Mouse (Mus musculus): ENCODE measurements at regions not wholly inside any gene's neighbourhood (a gene's known extent, or its start where the extent isn't known, plus 50 kb on each side); places are given as distances from the start of the nearest gene placed in this dataset.

DNA sequence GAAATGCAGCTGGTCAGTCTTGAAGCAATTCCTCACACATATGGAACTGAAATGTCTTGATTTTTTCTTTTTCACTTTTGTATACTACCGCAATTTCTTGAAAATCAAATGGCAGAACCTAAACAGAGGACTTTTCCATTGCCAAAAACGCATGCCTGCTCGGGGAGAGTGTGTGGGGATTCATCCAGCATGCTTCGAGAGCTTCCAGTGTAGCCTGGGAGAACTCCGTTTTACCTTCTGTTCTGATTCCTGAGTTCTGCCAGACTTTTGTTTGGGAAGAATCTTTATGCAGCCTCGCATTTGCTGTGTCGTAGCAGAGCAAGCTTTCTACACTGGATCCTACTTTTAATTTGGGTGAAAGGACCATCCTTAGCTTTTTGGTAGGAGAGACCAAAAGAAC, 461.4 kb downstream of the Lmo4 start:
- no peak for TF ChIP-seq CTCF (IDR thresholded peaks at IDR 0.05)
- no peak for DNase-seq (ENCODE audit: extremely low spot score in 1 of 2, low spot score in 2 of 2)
- no peak overlapping the region for H3K4me3 ChIP-seq
- intact Hi-C loops (cut with DNase I) = no loop called here
- 0 out of 2 replicates have a peak overlapping the region, but pooled peaks have one; percentile 0 for H3K27ac ChIP-seq

GRCm38 (mm10) chr3:143742786-143743571, 462.0 kb downstream of the Lmo4 start:
- 0 out of 2 replicates have a peak overlapping the region, but pooled peaks have one; percentile 0 for H3K27ac ChIP-seq
- intact Hi-C loops (cut with DNase I) = no loop called here

DNA sequence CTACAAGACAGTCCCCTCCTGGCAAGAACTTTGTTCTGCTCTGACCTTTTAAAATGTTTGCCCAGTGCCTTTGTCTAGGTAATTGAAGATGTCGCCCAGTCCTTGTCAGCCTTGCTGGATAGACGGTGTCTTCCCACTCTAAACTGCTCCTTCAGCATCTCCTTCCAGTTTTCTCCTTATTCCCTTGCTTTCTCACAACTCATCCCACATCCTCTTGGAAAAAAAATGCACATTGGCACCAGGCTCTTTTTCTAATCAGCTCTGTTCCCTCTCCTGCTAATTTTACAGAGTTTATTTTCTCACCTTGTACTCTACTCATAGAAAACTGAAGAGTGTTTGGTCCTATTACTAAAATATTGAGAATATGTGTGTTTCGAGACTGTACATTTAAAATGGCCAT, 466.3 kb downstream of the Lmo4 start:
- Histone ChIP-seq H3K27ac (peak overlapping the region; percentile 64), H3K4me3 (no peak overlapping the region)
- no peak for TF ChIP-seq CTCF (IDR thresholded peaks at IDR 0.05)
- intact Hi-C loops (cut with DNase I) = no loop called here
- no peak for DNase-seq (ENCODE audit: extremely low spot score in 1 of 2, low spot score in 2 of 2)

More at GRCm38 (mm10) chr3:143742786-143743571, 462.0 kb downstream of the Lmo4 start:
- no peak; the same call in 1 of the 2 replicates for TF ChIP-seq CTCF (IDR thresholded peaks at IDR 0.05)
- no peak overlapping the region for H3K4me3 ChIP-seq
- DNase-seq (ENCODE audit: extremely low spot score in 1 of 2, low spot score in 2 of 2) = no peak

DNA sequence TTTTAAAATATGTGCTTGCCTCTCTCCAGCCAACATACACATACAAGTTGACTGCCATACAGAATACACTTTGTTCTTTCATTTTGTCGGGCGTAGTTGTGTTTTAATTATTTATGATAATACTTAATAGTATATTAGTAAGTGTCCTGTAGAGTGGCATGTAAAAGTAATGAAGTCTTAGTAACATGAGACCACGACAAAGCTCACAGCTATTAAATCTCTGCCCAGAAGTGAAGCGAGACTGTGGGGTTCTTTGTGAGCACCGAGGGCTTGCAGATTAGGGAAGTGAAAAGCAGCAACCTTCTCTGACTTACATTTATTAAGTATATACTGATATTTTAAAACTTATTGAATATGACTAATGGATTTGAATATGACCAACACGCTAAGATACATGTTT, 467.2 kb downstream of the Lmo4 start:
- Histone ChIP-seq H3K27ac (peak overlapping the region; percentile 64), H3K4me3 (no peak overlapping the region)
- intact Hi-C loops (cut with DNase I) = no loop called here
- TF ChIP-seq CTCF (IDR thresholded peaks at IDR 0.05) = no peak
- no peak for DNase-seq (ENCODE audit: extremely low spot score in 1 of 2, low spot score in 2 of 2)

- Histone ChIP-seq H3K27ac (no peak overlapping the region), H3K4me3 (no peak overlapping the region)
- TF ChIP-seq CTCF (IDR thresholded peaks at IDR 0.05) = no peak
- DNase-seq (ENCODE audit: extremely low spot score in 1 of 2, low spot score in 2 of 2) = no peak
- intact Hi-C loops (cut with DNase I) = no loop called here
These were observed 468.2 kb downstream of the Lmo4 start for GRCm38 (mm10) chr3:143736651-143737398.

GRCm38 (mm10) chr3:143734791-143735190, 470.2 kb downstream of the Lmo4 start:
- TF ChIP-seq CTCF (IDR thresholded peaks at IDR 0.05) = no peak
- intact Hi-C loops (cut with DNase I) = loop anchor here (5.0 kb wide), 2 partner anchors 122 to 468 kb away; no protein-coding TSS in a partner anchor
- H3K27ac ChIP-seq = peak overlapping the region; percentile 34; the same call in 1 of the 2 replicates
- DNase-seq (ENCODE audit: extremely low spot score in 1 of 2, low spot score in 2 of 2) = peak in 1 of 2 experiments; percentile 15
- no peak overlapping the region for H3K4me3 ChIP-seq

GRCm38 (mm10) chr3:143732966-143733725, 471.9 kb downstream of the Lmo4 start:
- no peak overlapping the region for H3K4me3 ChIP-seq
- no peak for DNase-seq (ENCODE audit: extremely low spot score in 1 of 2, low spot score in 2 of 2)
- no peak overlapping the region for H3K27ac ChIP-seq
- TF ChIP-seq CTCF (IDR thresholded peaks at IDR 0.05) = no peak
- intact Hi-C loops (cut with DNase I) = loop anchor here (5.0 kb wide), 2 partner anchors 121 to 469 kb away; no protein-coding TSS in a partner anchor

GRCm38 (mm10) chr3:143729473-143730076, 475.4 kb downstream of the Lmo4 start:
- intact Hi-C loops (cut with DNase I) = loop anchor here (5.0 kb wide), 2 partner anchors 117 to 473 kb away; no protein-coding TSS in a partner anchor
- TF ChIP-seq CTCF (IDR thresholded peaks at IDR 0.05) = no peak
- DNase-seq (ENCODE audit: extremely low spot score in 1 of 2, low spot score in 2 of 2) = no peak
- Histone ChIP-seq H3K4me3 (no peak overlapping the region), H3K27ac (peak overlapping the region; percentile 30)

DNA sequence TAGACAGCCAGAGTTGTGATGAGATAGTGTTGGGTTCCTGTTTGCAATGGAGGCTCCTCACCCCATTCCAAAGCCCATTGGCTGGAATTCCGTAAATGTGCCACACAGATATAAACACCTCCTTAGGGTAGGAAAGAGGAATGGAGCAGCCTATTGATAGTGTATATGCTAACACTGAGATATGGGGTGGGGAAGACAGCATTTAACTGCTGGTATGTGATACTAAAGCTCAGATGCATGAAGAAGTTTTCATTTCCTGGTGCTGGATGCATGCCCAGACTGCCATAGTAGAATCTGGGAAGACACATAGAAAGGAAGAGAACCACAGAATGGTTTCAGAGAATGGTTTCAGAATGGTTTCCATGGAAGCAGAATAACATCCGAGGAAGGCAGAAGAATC, 482.4 kb downstream of the Lmo4 start:
- intact Hi-C loops (cut with DNase I) = no loop called here
- no peak for DNase-seq (ENCODE audit: extremely low spot score in 1 of 2, low spot score in 2 of 2)

GRCm38 (mm10) chr3:143722082-143722481, 482.9 kb downstream of the Lmo4 start:
- peak overlapping the region; percentile 40; the same call in 1 of the 2 replicates for H3K27ac ChIP-seq
- no peak for TF ChIP-seq CTCF (IDR thresholded peaks at IDR 0.05)
- intact Hi-C loops (cut with DNase I) = no loop called here
- H3K4me3 ChIP-seq = no peak overlapping the region
- no peak for DNase-seq (ENCODE audit: extremely low spot score in 1 of 2, low spot score in 2 of 2)

More for the DNA sequence above, 482.4 kb downstream of the Lmo4 start:
- TF ChIP-seq CTCF (IDR thresholded peaks at IDR 0.05) = no peak
- H3K27ac ChIP-seq = peak overlapping the region; percentile 40; the same call in 1 of the 2 replicates
- no peak overlapping the region for H3K4me3 ChIP-seq

GRCm38 (mm10) chr3:143713183-143713582, 491.8 kb downstream of the Lmo4 start:
- no peak overlapping the region for H3K4me3 ChIP-seq
- DNase-seq (ENCODE audit: extremely low spot score in 1 of 2, low spot score in 2 of 2) = no peak
- peak overlapping the region; percentile 57 for H3K27ac ChIP-seq
- intact Hi-C loops (cut with DNase I) = loop anchor here (5.0 to 10.0 kb wide), 6 partner anchors 116 to 468 kb away; no protein-coding TSS in a partner anchor
- TF ChIP-seq CTCF (IDR thresholded peaks at IDR 0.05) = no peak

All from left cerebral cortex, adult 2 months (tissue).